Mouse (Mus musculus): ENCODE results near the gene Frat2. TPM values are rescaled to one million over a fixed set of nuclear protein-coding genes. Genes with fewer than 3 reads are reported as not detected.
A peak's percentile ranks its signal among the peaks of the same experiment; 100 is the strongest.
"Not testable (repeated sequence)": the region's sequence is repeated elsewhere in the genome, so short reads cannot be mapped to it uniquely, and the experiment has no call there.

Gene Frat2
- polyA plus RNA-seq, 1 experiment from 2014 or later = 5.0 TPM

- H3K27me3 ChIP-seq (ENCODE audit: control insufficient read depth, insufficient read depth, low read length) = no peaks in the 10 kb centered on the region
- ATAC-seq (ENCODE audit: low FRiP score) = no peak
- WGBS = 22% methylated on average over 6 of the region's 6 CpGs
- H3K4me2 ChIP-seq (replicated peaks; ENCODE audit: low read depth, low read length) = no peak overlapping the region
- no peak overlapping the region for H3K9ac ChIP-seq (ENCODE audit: low read depth, low read length)
- H3K27ac ChIP-seq (ENCODE audit: low read depth, low read length) = 0 out of 2 replicates have a peak overlapping the region, but pooled peaks have one; percentile 24
- DNase-seq (ENCODE audit: low spot score) = no peak
- peaks cover 5% of the 10 kb centered on the region; the same call in 1 of the 2 replicates for H3K4me1 ChIP-seq (replicated peaks; ENCODE audit: control insufficient read depth, insufficient read depth, low read length)
- H3K36me3 ChIP-seq (ENCODE audit: control insufficient read depth, insufficient read depth, low read length) = no peaks in the 10 kb centered on the region
- no peaks in the 10 kb centered on the region for H3K9me3 ChIP-seq (ENCODE audit: control insufficient read depth, low read length)
- no peak overlapping the region for H3K4me3 ChIP-seq (ENCODE audit: low read depth, low read length)
Observed at GRCm38 (mm10) chr19:41850021-41850718, 2.2 kb upstream of the Frat2 start.

- not testable (repeated sequence) for DNase-seq (ENCODE audit: low spot score); H3K36me3 ChIP-seq (ENCODE audit: control insufficient read depth, insufficient read depth, low read length); H3K27me3 ChIP-seq (ENCODE audit: control insufficient read depth, insufficient read depth, low read length); H3K4me1 ChIP-seq (replicated peaks; ENCODE audit: control insufficient read depth, insufficient read depth, low read length); H3K9me3 ChIP-seq (ENCODE audit: control insufficient read depth, low read length)
- peak; percentile 65 for ATAC-seq (ENCODE audit: low FRiP score)
- H3K27ac ChIP-seq (ENCODE audit: low read depth, low read length) = peak overlapping the region; percentile 88
- H3K4me3 ChIP-seq (ENCODE audit: low read depth, low read length) = peak overlapping the region; percentile 74
- peak overlapping the region; percentile 80 for H3K9ac ChIP-seq (ENCODE audit: low read depth, low read length)
- H3K4me2 ChIP-seq (replicated peaks; ENCODE audit: low read depth, low read length) = peak overlapping the region; percentile 98
- under 1% methylated on average over 44 of the region's 53 CpGs for WGBS
Observed at GRCm38 (mm10) chr19:41847614-41847991, 329 bp downstream of the Frat2 start.

- Histone ChIP-seq H3K9ac (ENCODE audit: low read depth, low read length) (peak overlapping the region; percentile 80), H3K27me3 (ENCODE audit: control insufficient read depth, insufficient read depth, low read length) (no peaks in the 10 kb centered on the region), H3K4me3 (ENCODE audit: low read depth, low read length) (peak overlapping the region; percentile 74), H3K4me1 (replicated peaks; ENCODE audit: control insufficient read depth, insufficient read depth, low read length) (peaks cover 5% of the 10 kb centered on the region; the same call in 1 of the 2 replicates), H3K36me3 (ENCODE audit: control insufficient read depth, insufficient read depth, low read length) (no peaks in the 10 kb centered on the region), H3K4me2 (replicated peaks; ENCODE audit: low read depth, low read length) (peak overlapping the region; percentile 98), H3K27ac (ENCODE audit: low read depth, low read length) (peak overlapping the region; percentile 88), H3K9me3 (ENCODE audit: control insufficient read depth, low read length) (no peaks in the 10 kb centered on the region)
- DNase-seq (ENCODE audit: low spot score) = peak; percentile 70
- peak; percentile 8 for ATAC-seq (ENCODE audit: low FRiP score)
- WGBS = under 1% methylated on average over 45 of the region's 64 CpGs
Observed at GRCm38 (mm10) chr19:41847091-41847581, 796 bp downstream of the Frat2 start.

GRCm38 (mm10) chr19:41846366-41847090 lies 1.4 kb downstream of the Frat2 start:
- H3K36me3 ChIP-seq (ENCODE audit: control insufficient read depth, insufficient read depth, low read length) = no peaks in the 10 kb centered on the region
- H3K27ac ChIP-seq (ENCODE audit: low read depth, low read length) = no peak overlapping the region; the same call in 1 of the 2 replicates
- H3K4me1 ChIP-seq (replicated peaks; ENCODE audit: control insufficient read depth, insufficient read depth, low read length) = peaks cover 5% of the 10 kb centered on the region; the same call in 1 of the 2 replicates
- peak overlapping the region; percentile 98 for H3K4me2 ChIP-seq (replicated peaks; ENCODE audit: low read depth, low read length)
- H3K27me3 ChIP-seq (ENCODE audit: control insufficient read depth, insufficient read depth, low read length) = no peaks in the 10 kb centered on the region
- peak overlapping the region; percentile 74 for H3K4me3 ChIP-seq (ENCODE audit: low read depth, low read length)
- 14% methylated on average over 21 of the region's 21 CpGs for WGBS
- peak overlapping the region; percentile 80 for H3K9ac ChIP-seq (ENCODE audit: low read depth, low read length)
- no peaks in the 10 kb centered on the region for H3K9me3 ChIP-seq (ENCODE audit: control insufficient read depth, low read length)
- ATAC-seq (ENCODE audit: low FRiP score) (no peak), DNase-seq (ENCODE audit: low spot score) (peak; percentile 41)

- no peak for DNase-seq (ENCODE audit: low spot score)
- ATAC-seq (ENCODE audit: low FRiP score) = no peak
- WGBS = 84% methylated on average over 6 of the region's 6 CpGs
- Histone ChIP-seq H3K27ac (ENCODE audit: low read depth, low read length) (no peak overlapping the region), H3K36me3 (ENCODE audit: control insufficient read depth, insufficient read depth, low read length) (no peaks in the 10 kb centered on the region), H3K4me3 (ENCODE audit: low read depth, low read length) (no peak overlapping the region), H3K9me3 (ENCODE audit: control insufficient read depth, low read length) (no peaks in the 10 kb centered on the region), H3K27me3 (ENCODE audit: control insufficient read depth, insufficient read depth, low read length) (no peaks in the 10 kb centered on the region), H3K4me2 (replicated peaks; ENCODE audit: low read depth, low read length) (no peak overlapping the region), H3K9ac (ENCODE audit: low read depth, low read length) (no peak overlapping the region), H3K4me1 (replicated peaks; ENCODE audit: control insufficient read depth, insufficient read depth, low read length) (no peaks in the 10 kb centered on the region)
Observed at GRCm38 (mm10) chr19:41844345-41844744, 3.6 kb downstream of the Frat2 start.

GRCm38 (mm10) chr19:41842706-41843105 lies 5.2 kb downstream of the Frat2 start:
- no peak for ATAC-seq (ENCODE audit: low FRiP score)
- Histone ChIP-seq H3K4me3 (ENCODE audit: low read depth, low read length) (no peak overlapping the region), H3K9ac (ENCODE audit: low read depth, low read length) (no peak overlapping the region), H3K4me1 (replicated peaks; ENCODE audit: control insufficient read depth, insufficient read depth, low read length) (no peaks in the 10 kb centered on the region), H3K27me3 (ENCODE audit: control insufficient read depth, insufficient read depth, low read length) (no peaks in the 10 kb centered on the region), H3K4me2 (replicated peaks; ENCODE audit: low read depth, low read length) (no peak overlapping the region), H3K27ac (ENCODE audit: low read depth, low read length) (no peak overlapping the region), H3K9me3 (ENCODE audit: control insufficient read depth, low read length) (no peaks in the 10 kb centered on the region), H3K36me3 (ENCODE audit: control insufficient read depth, insufficient read depth, low read length) (no peaks in the 10 kb centered on the region)
- 88% methylated on average over 4 of the region's 4 CpGs for WGBS
- DNase-seq (ENCODE audit: low spot score) = no peak

- Histone ChIP-seq H3K4me1 (replicated peaks; ENCODE audit: control insufficient read depth, insufficient read depth, low read length) (no peaks in the 10 kb centered on the region), H3K27ac (ENCODE audit: low read depth, low read length) (no peak overlapping the region), H3K9me3 (ENCODE audit: control insufficient read depth, low read length) (no peaks in the 10 kb centered on the region), H3K4me3 (ENCODE audit: low read depth, low read length) (no peak overlapping the region), H3K9ac (ENCODE audit: low read depth, low read length) (no peak overlapping the region), H3K4me2 (replicated peaks; ENCODE audit: low read depth, low read length) (no peak overlapping the region), H3K27me3 (ENCODE audit: control insufficient read depth, insufficient read depth, low read length) (no peaks in the 10 kb centered on the region), H3K36me3 (ENCODE audit: control insufficient read depth, insufficient read depth, low read length) (no peaks in the 10 kb centered on the region)
- 89% methylated on average over 4 of the region's 4 CpGs for WGBS
- no peak for ATAC-seq (ENCODE audit: low FRiP score)
- DNase-seq (ENCODE audit: low spot score) = no peak
Observed at GRCm38 (mm10) chr19:41842196-41842595, 5.7 kb downstream of the Frat2 start.

GRCm38 (mm10) chr19:41841105-41841750 lies 6.7 kb downstream of the Frat2 start:
- no peaks in the 10 kb centered on the region for H3K4me1 ChIP-seq (replicated peaks; ENCODE audit: control insufficient read depth, insufficient read depth, low read length)
- H3K36me3 ChIP-seq (ENCODE audit: control insufficient read depth, insufficient read depth, low read length) = no peaks in the 10 kb centered on the region
- no peak for DNase-seq (ENCODE audit: low spot score)
- H3K9ac ChIP-seq (ENCODE audit: low read depth, low read length) = no peak overlapping the region
- H3K4me2 ChIP-seq (replicated peaks; ENCODE audit: low read depth, low read length) = no peak overlapping the region
- no peaks in the 10 kb centered on the region for H3K27me3 ChIP-seq (ENCODE audit: control insufficient read depth, insufficient read depth, low read length)
- H3K9me3 ChIP-seq (ENCODE audit: control insufficient read depth, low read length) = no peaks in the 10 kb centered on the region
- WGBS = 83% methylated on average over 7 of the region's 7 CpGs
- no peak overlapping the region for H3K27ac ChIP-seq (ENCODE audit: low read depth, low read length)
- no peak overlapping the region for H3K4me3 ChIP-seq (ENCODE audit: low read depth, low read length)
- ATAC-seq (ENCODE audit: low FRiP score) = no peak
